Mouse (Mus musculus): ENCODE data around the gene Dgat2. TPM values are rescaled to one million over a fixed set of nuclear protein-coding genes. Genes with fewer than 3 reads are reported as not detected.
A peak's percentile ranks its signal among the peaks of the same experiment; 100 is the strongest.

Dgat2 gene
- polyA plus RNA-seq, 1 experiment from 2014 or later: 15.1 TPM

DNA sequence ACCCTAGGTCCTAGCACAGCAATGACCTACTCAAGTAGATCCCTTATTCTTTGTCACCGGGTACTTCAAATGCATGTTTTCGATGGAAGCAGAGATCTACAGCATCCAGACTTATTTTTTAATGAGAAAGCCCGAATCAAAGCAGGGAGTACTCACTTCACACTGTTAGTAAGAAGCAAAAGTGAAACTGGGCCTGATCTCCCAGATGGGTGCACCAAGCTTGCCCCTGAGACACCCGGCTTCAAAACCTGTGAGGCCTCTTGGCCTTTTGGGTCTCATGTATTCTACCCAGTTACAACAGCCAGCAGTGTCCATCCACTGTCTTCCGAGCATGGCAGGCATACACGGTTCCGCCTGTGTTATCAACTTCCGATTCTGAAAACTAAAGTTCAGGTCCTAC is 53.6 kb downstream of the Dgat2 start:
- WGBS: 92% methylated on average over 8 of the region's 8 CpGs
- no peak overlapping the region for H3K4me3 ChIP-seq
- H3K4me2 ChIP-seq (replicated peaks): no peak overlapping the region
- 0 out of 2 replicates have a peak, but pooled peaks cover 5% of the 10 kb centered on the region for H3K4me1 ChIP-seq
- H3K27me3 ChIP-seq: no peaks in the 10 kb centered on the region
- no peaks in the 10 kb centered on the region for H3K9me3 ChIP-seq
- no peak for ATAC-seq (replicated peaks)
- H3K9ac ChIP-seq (replicated peaks): no peak overlapping the region
- no peak overlapping the region for H3K27ac ChIP-seq (replicated peaks)
- no peaks in the 10 kb centered on the region for H3K36me3 ChIP-seq

- Histone ChIP-seq H3K36me3 (no peaks in the 10 kb centered on the region), H3K27me3 (no peaks in the 10 kb centered on the region), H3K9me3 (no peaks in the 10 kb centered on the region), H3K4me1 (0 out of 2 replicates have a peak, but pooled peaks cover 5% of the 10 kb centered on the region), H3K4me3 (no peak overlapping the region), H3K4me2 (replicated peaks) (no peak overlapping the region), H3K27ac (replicated peaks) (no peak overlapping the region), H3K9ac (replicated peaks) (no peak overlapping the region)
- no peak for ATAC-seq (replicated peaks)
- 56% methylated on average over 10 of the region's 10 CpGs for WGBS
Measured at GRCm38 (mm10) chr7:99128020-99128950, 54.2 kb downstream of the Dgat2 start.

GRCm38 (mm10) chr7:99126057-99126456 is 56.5 kb downstream of the Dgat2 start:
- H3K9ac ChIP-seq (replicated peaks): no peak overlapping the region
- H3K36me3 ChIP-seq: no peaks in the 10 kb centered on the region
- 0 out of 2 replicates have a peak, but pooled peaks cover 5% of the 10 kb centered on the region for H3K4me1 ChIP-seq
- H3K4me3 ChIP-seq: no peak overlapping the region
- H3K4me2 ChIP-seq (replicated peaks): no peak overlapping the region
- no peak overlapping the region for H3K27ac ChIP-seq (replicated peaks)
- WGBS: 71% methylated on average over 8 of the region's 8 CpGs
- H3K27me3 ChIP-seq: no peaks in the 10 kb centered on the region
- no peaks in the 10 kb centered on the region for H3K9me3 ChIP-seq
- ATAC-seq (replicated peaks): no peak

GRCm38 (mm10) chr7:99122651-99123050 is 59.9 kb downstream of the Dgat2 start:
- Histone ChIP-seq H3K9ac (replicated peaks) (no peak overlapping the region), H3K4me3 (no peak overlapping the region), H3K36me3 (no peaks in the 10 kb centered on the region), H3K27me3 (no peaks in the 10 kb centered on the region), H3K9me3 (no peaks in the 10 kb centered on the region), H3K4me2 (replicated peaks) (no peak overlapping the region), H3K27ac (replicated peaks) (no peak overlapping the region), H3K4me1 (0 out of 2 replicates have a peak, but pooled peaks cover 5% of the 10 kb centered on the region)
- ATAC-seq (replicated peaks): no peak
- 70% methylated on average over 5 of the region's 5 CpGs for WGBS

DNA sequence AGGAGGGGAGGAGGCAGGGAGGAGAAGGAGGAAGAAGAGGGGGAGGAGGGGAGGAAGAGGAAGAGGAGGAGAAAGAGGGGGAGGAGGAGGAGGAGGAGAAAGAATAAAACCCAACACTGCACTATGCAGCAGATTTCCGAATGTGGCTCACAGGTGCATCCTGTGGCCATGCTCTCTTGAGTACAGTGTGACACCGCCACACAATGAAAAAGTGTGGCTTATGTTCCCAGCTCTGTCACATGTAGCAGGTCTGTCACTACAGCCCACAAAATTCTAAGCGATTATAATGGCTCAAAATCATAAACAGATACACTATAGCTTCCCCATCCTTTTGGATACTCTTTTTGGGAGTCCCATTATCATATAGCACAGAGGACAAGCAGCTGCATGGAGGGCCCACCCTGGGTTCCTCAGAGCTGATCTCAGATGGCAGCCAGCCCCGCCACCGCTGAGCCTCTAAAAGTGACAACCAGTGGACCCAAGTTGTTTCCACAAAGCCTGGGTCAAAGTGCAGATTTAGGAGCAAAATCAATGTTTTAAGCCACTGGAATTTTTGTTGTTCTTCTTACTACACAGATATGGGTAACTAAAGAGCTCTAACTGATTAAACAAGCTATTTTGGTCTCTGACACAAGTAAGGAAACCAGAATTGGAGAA is 61.5 kb downstream of the Dgat2 start:
- Histone ChIP-seq H3K27me3 (no peaks in the 10 kb centered on the region), H3K36me3 (no peaks in the 10 kb centered on the region), H3K4me1 (0 out of 2 replicates have a peak, but pooled peaks cover 1% of the 10 kb centered on the region), H3K9ac (replicated peaks) (no peak overlapping the region), H3K9me3 (no peaks in the 10 kb centered on the region), H3K27ac (replicated peaks) (no peak overlapping the region), H3K4me3 (no peak overlapping the region), H3K4me2 (replicated peaks) (no peak overlapping the region)
- 92% methylated on average over 5 of the region's 5 CpGs for WGBS
- ATAC-seq (replicated peaks): no peak

DNA sequence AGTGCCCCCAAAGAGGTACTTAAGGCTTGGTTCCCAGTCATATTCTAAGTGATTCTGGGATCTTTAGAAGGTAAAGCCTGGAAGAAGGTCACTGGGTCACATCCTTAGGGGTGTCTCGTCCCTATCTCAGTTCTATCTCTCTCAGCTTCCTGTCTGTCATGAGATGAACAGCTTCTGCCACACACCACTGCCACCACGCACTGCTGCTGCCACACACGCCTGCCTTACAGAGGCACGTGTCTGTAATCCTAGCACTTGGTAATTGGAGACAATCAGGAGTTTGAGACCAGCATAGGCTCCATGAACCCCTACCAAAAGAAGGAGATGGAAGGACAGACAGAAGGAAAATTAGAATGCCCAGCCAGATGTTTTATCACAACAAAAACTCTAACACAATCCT is 62.4 kb downstream of the Dgat2 start:
- Histone ChIP-seq H3K36me3 (no peaks in the 10 kb centered on the region), H3K27ac (replicated peaks) (no peak overlapping the region), H3K9ac (replicated peaks) (no peak overlapping the region), H3K4me3 (no peak overlapping the region), H3K9me3 (no peaks in the 10 kb centered on the region), H3K4me1 (no peaks in the 10 kb centered on the region), H3K27me3 (no peaks in the 10 kb centered on the region), H3K4me2 (replicated peaks) (no peak overlapping the region)
- WGBS: 81% methylated on average over 4 of the region's 4 CpGs
- ATAC-seq (replicated peaks): no peak

GRCm38 (mm10) chr7:99116781-99117180 is 65.7 kb downstream of the Dgat2 start:
- Histone ChIP-seq H3K9ac (replicated peaks) (no peak overlapping the region), H3K36me3 (no peaks in the 10 kb centered on the region), H3K9me3 (no peaks in the 10 kb centered on the region), H3K4me3 (no peak overlapping the region), H3K27me3 (no peaks in the 10 kb centered on the region), H3K4me1 (no peaks in the 10 kb centered on the region), H3K4me2 (replicated peaks) (no peak overlapping the region), H3K27ac (replicated peaks) (no peak overlapping the region)
- ATAC-seq (replicated peaks): no peak
- 77% methylated on average over 3 of the region's 3 CpGs for whole genome bisulfite sequencing

DNA sequence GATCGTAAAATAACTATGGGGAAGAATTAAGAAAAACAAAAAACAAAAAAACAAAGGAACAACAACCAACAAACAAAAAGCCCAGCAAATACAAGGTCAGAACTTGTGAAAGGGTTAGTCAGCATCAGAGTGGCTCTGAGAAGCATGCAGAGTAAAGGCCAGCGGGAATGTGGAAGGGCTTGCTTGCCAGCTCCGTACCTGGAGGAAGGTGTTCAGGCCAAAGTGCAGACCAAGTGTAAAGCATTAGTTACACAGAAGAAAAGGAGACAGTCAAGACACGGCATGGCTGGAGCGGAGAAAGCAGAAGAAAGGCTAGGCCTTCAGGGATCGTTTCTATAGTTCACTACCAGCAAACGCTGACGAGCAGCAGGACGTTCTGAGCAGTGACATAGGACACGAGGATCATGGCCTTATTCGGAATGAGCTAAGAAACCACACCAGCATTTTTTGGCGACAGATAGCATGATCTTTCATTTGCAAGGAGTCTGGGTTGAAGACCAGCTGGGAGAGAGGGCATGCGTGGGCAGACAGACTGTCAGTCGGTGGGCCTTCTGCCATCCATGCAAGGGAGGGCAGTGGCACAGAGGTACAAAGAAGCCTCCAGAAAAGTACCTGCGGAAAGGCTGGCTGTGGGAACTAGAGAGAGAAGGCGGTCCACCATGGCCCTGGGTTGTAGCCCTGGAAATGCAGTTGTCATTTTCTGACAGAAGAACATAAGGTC is 68.4 kb downstream of the Dgat2 start:
- Histone ChIP-seq H3K27me3 (no peaks in the 10 kb centered on the region), H3K9me3 (no peaks in the 10 kb centered on the region), H3K9ac (replicated peaks) (no peak overlapping the region), H3K4me1 (no peaks in the 10 kb centered on the region), H3K4me3 (no peak overlapping the region), H3K36me3 (no peaks in the 10 kb centered on the region), H3K4me2 (replicated peaks) (no peak overlapping the region), H3K27ac (replicated peaks) (no peak overlapping the region)
- WGBS: 93% methylated on average over 16 of the region's 16 CpGs
- no peak for ATAC-seq (replicated peaks)

DNA sequence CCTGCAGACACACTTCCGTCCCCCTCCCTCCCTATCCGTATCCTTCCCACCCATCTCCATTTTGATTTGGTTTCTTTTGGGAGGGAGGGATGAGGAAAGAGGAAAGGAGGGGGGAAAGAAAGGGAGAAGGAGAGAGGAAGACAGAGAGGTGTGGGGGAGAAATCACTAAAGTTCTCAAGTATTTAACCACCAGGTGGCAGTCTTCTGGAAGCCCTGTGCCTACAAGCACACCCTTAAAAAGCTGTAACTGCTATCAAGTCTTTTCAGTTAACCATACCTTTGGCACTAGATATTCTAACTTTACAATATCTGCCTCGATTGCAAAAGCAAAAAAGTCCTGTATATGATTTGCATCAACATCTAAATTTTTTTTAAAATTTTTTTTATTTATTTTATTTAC is 75.0 kb downstream of the Dgat2 start:
- Histone ChIP-seq H3K27ac (replicated peaks) (no peak overlapping the region), H3K4me1 (no peaks in the 10 kb centered on the region), H3K4me3 (no peak overlapping the region), H3K36me3 (no peaks in the 10 kb centered on the region), H3K4me2 (replicated peaks) (no peak overlapping the region), H3K27me3 (no peaks in the 10 kb centered on the region), H3K9ac (replicated peaks) (no peak overlapping the region), H3K9me3 (no peaks in the 10 kb centered on the region)
- 0 out of 2 replicates have a peak, but pooled peaks have one; percentile 41 for ATAC-seq (replicated peaks)
- 57% methylated on average over 3 of the region's 3 CpGs for WGBS

DNA sequence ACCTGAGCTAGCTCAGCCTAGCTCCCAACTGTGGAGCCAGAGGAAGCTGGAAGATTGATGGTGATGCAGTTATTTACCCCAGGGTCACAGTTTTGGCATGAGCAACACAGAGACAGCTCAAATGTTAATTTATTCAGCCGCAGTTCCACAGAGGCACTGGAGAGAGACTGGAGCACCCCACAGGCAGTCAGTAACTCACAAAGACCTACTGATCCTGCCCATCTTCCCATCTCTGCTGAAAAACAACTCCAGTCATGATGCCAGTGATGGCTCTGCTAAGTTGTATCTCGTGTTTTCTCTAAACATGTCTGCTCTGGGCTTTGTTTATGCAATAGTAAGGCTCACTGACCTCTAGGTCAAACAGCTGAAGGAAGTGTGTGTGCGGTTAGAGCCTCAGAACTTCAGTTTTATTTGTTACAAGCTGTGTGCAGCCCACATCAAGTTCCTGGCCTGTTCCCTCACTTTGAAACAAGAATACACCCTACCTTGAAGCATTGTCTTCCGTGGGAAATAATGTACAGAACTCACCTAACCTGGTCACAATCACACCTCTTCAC is 75.7 kb downstream of the Dgat2 start:
- no peaks in the 10 kb centered on the region for H3K36me3 ChIP-seq
- WGBS: 74% methylated on average over 4 of the region's 4 CpGs
- no peaks in the 10 kb centered on the region for H3K27me3 ChIP-seq
- H3K9ac ChIP-seq (replicated peaks): no peak overlapping the region
- H3K4me3 ChIP-seq: no peak overlapping the region
- no peaks in the 10 kb centered on the region for H3K9me3 ChIP-seq
- no peak overlapping the region for H3K27ac ChIP-seq (replicated peaks)
- no peak for ATAC-seq (replicated peaks)
- H3K4me1 ChIP-seq: peaks cover 3% of the 10 kb centered on the region; the same call in 1 of the 2 replicates
- no peak overlapping the region for H3K4me2 ChIP-seq (replicated peaks)
